8 mouse cellular contexts compared by ENCODE assay signal in genomic region chr5:24351701-24352171, GRCm38 (mm10). TPM values are rescaled to one million over a fixed set of nuclear protein-coding genes. Genes with fewer than 3 reads are reported as not detected.
DNase-seq lines count a peak whose midpoint lies in the region; ATAC-seq and TF ChIP-seq lines count a peak whose summit lies in the region.

No protein-coding gene starts in this region.

- H3K36me3 ChIP-seq in embryonic facial prominence, embryonic 10.5 days (replicated peaks): no peaks in the 10 kb centered on the region
- H3K36me3 ChIP-seq in intestine, postnatal 0 days (ENCODE audit: control insufficient read depth, insufficient read depth): no peaks in the 10 kb centered on the region
- no peaks in the 10 kb centered on the region for H3K36me3 ChIP-seq in limb, embryonic 10.5 days
- no peaks in the 10 kb centered on the region for H3K36me3 ChIP-seq in midbrain, embryonic 15.5 days (replicated peaks)

- peak overlapping the region; percentile 77 for H3K4me3 ChIP-seq in embryonic facial prominence, embryonic 10.5 days
- H3K4me3 ChIP-seq in intestine, postnatal 0 days (ENCODE audit: low read depth, low read length): peak overlapping the region; percentile 66
- peak overlapping the region; percentile 72 for H3K4me3 ChIP-seq in limb, embryonic 10.5 days
- H3K4me3 ChIP-seq in midbrain, embryonic 15.5 days: peak overlapping the region; percentile 78

- H3K9me3 ChIP-seq in embryonic facial prominence, embryonic 10.5 days: no peaks in the 10 kb centered on the region
- no peaks in the 10 kb centered on the region for H3K9me3 ChIP-seq in intestine, postnatal 0 days (ENCODE audit: control insufficient read depth)
- H3K9me3 ChIP-seq in limb, embryonic 10.5 days (replicated peaks): no peaks in the 10 kb centered on the region
- H3K9me3 ChIP-seq in midbrain, embryonic 15.5 days: no peaks in the 10 kb centered on the region

- DNase-seq in lung, adult 18-20 months: peak; percentile 62 to 73
- no peak for DNase-seq in lung, postnatal 25 days (ENCODE audit: low spot score)
- peak; percentile 94 for DNase-seq in embryonic facial prominence, embryonic 10.5 days (ENCODE audit: low spot score)
- DNase-seq in heart, adult 18-20 months: peak; percentile 85 to 87
- DNase-seq in limb, embryonic 10.5 days (ENCODE audit: low spot score): peak; percentile 92
- DNase-seq in telencephalon, adult 2 months (ENCODE audit: low read depth, low spot score): peak; percentile 77

- peak; percentile 23 for ATAC-seq in intestine, postnatal 0 days
- peak; percentile 88 for ATAC-seq in midbrain, embryonic 15.5 days (replicated peaks)

- peak overlapping the region; percentile 50 for H3K9ac ChIP-seq in intestine, postnatal 0 days (ENCODE audit: low read depth, low read length)
- H3K9ac ChIP-seq in midbrain, embryonic 15.5 days: peak overlapping the region; percentile 85

- peaks cover 67% of the 10 kb centered on the region for H3K4me1 ChIP-seq in embryonic facial prominence, embryonic 10.5 days
- H3K4me1 ChIP-seq in intestine, postnatal 0 days (replicated peaks; ENCODE audit: control insufficient read depth, insufficient read depth, low read length): no peaks in the 10 kb centered on the region
- H3K4me1 ChIP-seq in limb, embryonic 10.5 days: peaks cover 73% of the 10 kb centered on the region
- peaks cover 54% of the 10 kb centered on the region for H3K4me1 ChIP-seq in midbrain, embryonic 15.5 days

- peaks cover 78% of the 10 kb centered on the region for H3K27me3 ChIP-seq in embryonic facial prominence, embryonic 10.5 days (replicated peaks; ENCODE audit: low read depth, poor library complexity, severe bottlenecking)
- peaks cover 44% of the 10 kb centered on the region for H3K27me3 ChIP-seq in intestine, postnatal 0 days (replicated peaks; ENCODE audit: control insufficient read depth, insufficient read depth, low read length)
- peaks cover 72% of the 10 kb centered on the region for H3K27me3 ChIP-seq in limb, embryonic 10.5 days (ENCODE audit: low read depth, poor library complexity, severe bottlenecking)
- no peaks in the 10 kb centered on the region for H3K27me3 ChIP-seq in midbrain, embryonic 15.5 days (replicated peaks)

- peak overlapping the region; percentile 81 for H3K27ac ChIP-seq in embryonic facial prominence, embryonic 10.5 days (replicated peaks)
- peak overlapping the region; percentile 73 for H3K27ac ChIP-seq in intestine, postnatal 0 days (ENCODE audit: low read depth, low read length)
- peak overlapping the region; percentile 85 for H3K27ac ChIP-seq in limb, embryonic 10.5 days
- H3K27ac ChIP-seq in midbrain, embryonic 15.5 days: peak overlapping the region; percentile 91

- H3K4me2 ChIP-seq in intestine, postnatal 0 days (replicated peaks; ENCODE audit: low read depth): peak overlapping the region; percentile 91
- H3K4me2 ChIP-seq in midbrain, embryonic 15.5 days: peak overlapping the region; percentile 62

- under 1% methylated on average over 41 of the region's 41 CpGs for WGBS in embryonic facial prominence, embryonic 10.5 days
- whole genome bisulfite sequencing in intestine, postnatal 0 days: under 1% methylated on average over 38 of the region's 41 CpGs
- under 1% methylated on average over 41 of the region's 41 CpGs for WGBS in limb, embryonic 10.5 days
- WGBS in midbrain, embryonic 15.5 days: under 1% methylated on average over 34 of the region's 41 CpGs

- no peak for TF ChIP-seq CTCF in intestine, postnatal 0 days (IDR thresholded peaks at IDR 0.05; ENCODE audit: low read depth)

RNA-seq across cellular contexts. Expression of gene Kcnh2, which starts 0.3 kb away (rescaled TPM):
- 10.9 and 13.7 TPM in 2 replicates for polyA plus RNA-seq in embryonic facial prominence, embryonic 10.5 days (2016; fragmentation: Nextera tagmentation; extraction: Ambion mirVana)
- total RNA-seq in heart, adult 18-20 months (2021): 10 to 100 TPM; 52.6 to 61.1 TPM
- polyA plus RNA-seq in intestine, postnatal 0 days (2015; fragmentation: Nextera tagmentation; extraction: Ambion mirVana): 3.0 and 3.1 TPM in 2 replicates
- 15.0 and 19.3 TPM in 2 replicates for polyA plus RNA-seq in limb, embryonic 10.5 days (2016; fragmentation: Nextera tagmentation; extraction: Ambion mirVana)
- polyA plus RNA-seq in midbrain, embryonic 15.5 days (2015; fragmentation: Nextera tagmentation; extraction: Ambion mirVana): 11.8 and 13.9 TPM in 2 replicates

RNA-seq across cellular contexts. Expression of gene Nos3, which starts 12.9 kb away (rescaled TPM):
- 7.6 and 7.7 TPM in 2 replicates for polyA plus RNA-seq in embryonic facial prominence, embryonic 10.5 days (2016; fragmentation: Nextera tagmentation; extraction: Ambion mirVana)
- 10 to 100 TPM; 21.8 to 22.6 TPM for total RNA-seq in heart, adult 18-20 months (2021)
- polyA plus RNA-seq in intestine, postnatal 0 days (2015; fragmentation: Nextera tagmentation; extraction: Ambion mirVana): 3.5 and 3.7 TPM in 2 replicates
- 8.4 and 8.9 TPM in 2 replicates for polyA plus RNA-seq in limb, embryonic 10.5 days (2016; fragmentation: Nextera tagmentation; extraction: Ambion mirVana)
- polyA plus RNA-seq in midbrain, embryonic 15.5 days (2015; fragmentation: Nextera tagmentation; extraction: Ambion mirVana): 10.9 and 11.9 TPM in 2 replicates

RNA-seq across cellular contexts. Expression of gene Atg9b, which starts 40.2 kb away (rescaled TPM):
- polyA plus RNA-seq in embryonic facial prominence, embryonic 10.5 days (2016; fragmentation: Nextera tagmentation; extraction: Ambion mirVana): 0.69 and 0.83 TPM in 2 replicates
- total RNA-seq in heart, adult 18-20 months (2021): 1 to 10 TPM in 1 of 2 experiments, under 1 TPM in 1; 0.75 to 1.4 TPM
- 0.42 and 0.61 TPM in 2 replicates for polyA plus RNA-seq in intestine, postnatal 0 days (2015; fragmentation: Nextera tagmentation; extraction: Ambion mirVana)
- polyA plus RNA-seq in limb, embryonic 10.5 days (2016; fragmentation: Nextera tagmentation; extraction: Ambion mirVana): 1.4 and 2.1 TPM in 2 replicates
- 2.3 and 2.9 TPM in 2 replicates for polyA plus RNA-seq in midbrain, embryonic 15.5 days (2015; fragmentation: Nextera tagmentation; extraction: Ambion mirVana)

RNA-seq across cellular contexts. Expression of gene Abcb8, which starts 41.7 kb away (rescaled TPM):
- polyA plus RNA-seq in embryonic facial prominence, embryonic 10.5 days (2016; fragmentation: Nextera tagmentation; extraction: Ambion mirVana): 53.6 and 57.2 TPM in 2 replicates
- total RNA-seq in heart, adult 18-20 months (2021): 10 to 100 TPM; 87.2 to 90.7 TPM
- 40.4 and 40.9 TPM in 2 replicates for polyA plus RNA-seq in intestine, postnatal 0 days (2015; fragmentation: Nextera tagmentation; extraction: Ambion mirVana)
- polyA plus RNA-seq in limb, embryonic 10.5 days (2016; fragmentation: Nextera tagmentation; extraction: Ambion mirVana): 56.6 and 56.7 TPM in 2 replicates
- polyA plus RNA-seq in midbrain, embryonic 15.5 days (2015; fragmentation: Nextera tagmentation; extraction: Ambion mirVana): 57.1 and 60.0 TPM in 2 replicates
